Mouse (Mus musculus) thymus, postnatal 0 days (tissue): Measurements from ENCODE around the gene Hook2. TPM values are rescaled to one million over a fixed set of nuclear protein-coding genes. Genes with fewer than 3 reads are reported as not detected.
A peak's percentile ranks its signal among the peaks of the same experiment; 100 is the strongest.

Experiments
- DNase-seq: peaks from one replicate; pipeline ENCODE4 v3.0.0-alpha.2; 2015; ENCODE audit warnings: low spot score
- polyA plus RNA-seq: library from polyadenylated mRNA; unstranded; fragments of >200 nt; fragmentation: Nextera tagmentation; extraction: Ambion mirVana; gene quantifications from 2 replicates; pipeline ENCODE4 v1.2.1, GENCODE M21; 2015

Gene Hook2
- polyA plus RNA-seq, 1 experiment from 2014 or later: 16.0 TPM

DNA sequence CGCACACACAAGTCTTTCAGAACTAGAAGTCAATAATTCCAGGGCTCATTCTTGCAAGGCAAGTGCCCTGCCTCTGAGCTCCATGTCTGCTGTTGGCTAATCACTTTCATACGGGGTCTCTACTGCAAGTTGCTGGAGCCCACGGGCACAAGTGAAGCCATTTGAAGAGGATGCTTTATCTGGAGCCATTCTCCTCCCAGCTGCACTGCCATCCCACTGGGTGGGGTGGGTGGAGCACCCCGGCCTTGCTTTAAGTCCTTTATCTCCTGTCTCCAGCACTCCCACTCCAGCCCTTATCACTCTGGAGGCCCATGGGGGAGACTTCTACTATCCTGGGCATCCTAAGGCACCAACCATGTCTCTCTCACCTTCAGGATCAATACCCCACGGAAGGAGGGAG is 19.5 kb upstream of the Hook2 start:
- no peak for DNase-seq

GRCm38 (mm10) chr8:84973079-84973478 is 17.3 kb upstream of the Hook2 start:
- no peak for DNase-seq

DNA sequence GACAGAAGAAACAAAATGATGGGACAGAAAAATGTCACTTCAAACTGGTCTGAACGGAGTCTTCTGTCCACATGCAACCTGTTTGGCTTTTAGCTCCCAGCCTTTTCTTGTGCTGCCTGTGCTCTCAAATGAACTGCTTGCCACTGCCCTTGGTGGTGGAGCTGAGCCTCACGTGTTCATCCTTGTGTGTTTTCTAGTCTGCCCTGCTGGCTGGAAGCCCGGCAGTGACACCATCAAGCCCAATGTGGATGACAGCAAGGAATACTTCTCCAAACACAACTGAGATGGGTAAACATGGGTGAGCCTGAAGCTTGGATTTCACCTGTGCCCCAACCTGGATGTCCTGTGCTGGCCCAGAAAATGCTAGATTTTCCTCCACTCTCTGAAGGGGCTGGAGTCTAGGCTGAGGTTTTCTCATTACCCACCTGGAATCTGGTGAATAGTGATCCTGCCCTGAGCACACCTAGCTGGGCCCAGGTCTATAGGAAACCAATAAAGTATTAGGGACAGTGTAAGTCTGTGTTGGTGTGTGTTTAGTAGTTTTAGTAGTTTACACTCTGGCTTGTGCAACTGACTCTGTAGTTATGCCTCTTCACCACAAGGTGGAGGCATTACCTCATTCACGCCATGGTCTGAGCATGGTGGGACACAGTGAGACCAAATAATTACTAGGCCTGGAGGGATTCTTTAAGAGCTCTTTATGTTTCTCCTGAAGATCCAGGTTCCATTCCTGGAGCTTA is 16.4 kb upstream of the Hook2 start:
- DNase-seq: peak; percentile 70

- DNase-seq: no peak
Measured at GRCm38 (mm10) chr8:84974543-84975142, 15.8 kb upstream of the Hook2 start.

DNA sequence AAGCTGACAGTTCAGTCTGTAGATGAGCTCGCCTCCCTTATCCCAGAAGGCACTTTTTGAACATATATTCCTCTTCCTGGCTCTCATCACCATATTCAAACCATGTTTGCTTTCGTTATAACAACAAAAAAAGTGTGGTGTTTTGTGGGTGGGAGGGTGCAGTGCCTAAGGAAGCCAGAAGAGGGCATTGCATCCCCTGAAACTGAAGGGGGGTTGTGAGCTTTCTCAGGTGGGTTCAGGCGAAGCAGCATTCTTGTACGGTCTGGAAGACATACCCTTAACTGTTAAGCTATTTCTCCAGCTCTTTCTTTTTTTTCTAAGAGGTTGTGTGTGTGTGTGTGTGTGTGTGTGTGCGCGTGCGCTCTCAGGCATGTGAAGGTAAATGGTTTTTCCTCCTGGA is 15.0 kb upstream of the Hook2 start:
- DNase-seq: peak; percentile 84

GRCm38 (mm10) chr8:84976031-84976762 is 14.2 kb upstream of the Hook2 start:
- peak; percentile 91 for DNase-seq

DNA sequence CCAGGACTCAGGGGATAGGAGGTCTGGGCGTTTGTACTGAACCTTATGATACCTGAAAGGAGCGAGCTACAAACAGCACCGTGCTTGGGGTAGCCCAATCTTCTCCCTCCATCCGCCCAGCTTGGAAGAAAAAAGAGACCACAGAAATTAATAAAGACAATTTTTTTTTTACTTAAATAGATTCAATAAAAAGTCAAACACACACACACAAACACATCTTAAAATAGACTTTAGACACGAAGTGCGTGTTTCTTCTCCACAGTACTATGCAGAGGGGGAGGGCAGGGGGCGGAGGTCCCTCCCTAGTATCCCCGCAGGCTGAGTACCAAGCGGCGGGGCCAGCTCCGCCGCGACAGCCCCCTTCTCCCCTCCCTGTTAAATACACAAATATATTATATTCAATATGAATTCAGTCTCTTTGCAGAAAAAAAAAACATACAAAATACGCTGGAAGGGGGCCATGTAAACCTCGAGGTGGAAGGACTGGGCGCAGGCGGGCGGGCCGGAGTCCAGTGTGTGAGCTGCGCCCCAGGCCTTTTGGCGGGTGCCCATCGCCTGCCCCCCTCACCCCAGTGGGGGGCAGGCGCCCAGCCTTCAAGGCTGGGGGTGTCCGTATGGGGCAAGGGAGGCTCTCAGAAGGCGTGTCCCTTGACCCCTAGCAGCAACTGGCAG is 13.5 kb upstream of the Hook2 start:
- no peak for DNase-seq

GRCm38 (mm10) chr8:84977435-84978247 is 12.8 kb upstream of the Hook2 start:
- DNase-seq: peak; percentile 84

- DNase-seq: peak; percentile 97
Measured at GRCm38 (mm10) chr8:84978248-84978940, 12.0 kb upstream of the Hook2 start, which contains the start of gene Junb. Gene Junb, minus strand, starts transcription at chr8:84978718.

- peak; percentile 85 for DNase-seq
Measured at GRCm38 (mm10) chr8:84979599-84980421, 10.6 kb upstream of the Hook2 start.

DNA sequence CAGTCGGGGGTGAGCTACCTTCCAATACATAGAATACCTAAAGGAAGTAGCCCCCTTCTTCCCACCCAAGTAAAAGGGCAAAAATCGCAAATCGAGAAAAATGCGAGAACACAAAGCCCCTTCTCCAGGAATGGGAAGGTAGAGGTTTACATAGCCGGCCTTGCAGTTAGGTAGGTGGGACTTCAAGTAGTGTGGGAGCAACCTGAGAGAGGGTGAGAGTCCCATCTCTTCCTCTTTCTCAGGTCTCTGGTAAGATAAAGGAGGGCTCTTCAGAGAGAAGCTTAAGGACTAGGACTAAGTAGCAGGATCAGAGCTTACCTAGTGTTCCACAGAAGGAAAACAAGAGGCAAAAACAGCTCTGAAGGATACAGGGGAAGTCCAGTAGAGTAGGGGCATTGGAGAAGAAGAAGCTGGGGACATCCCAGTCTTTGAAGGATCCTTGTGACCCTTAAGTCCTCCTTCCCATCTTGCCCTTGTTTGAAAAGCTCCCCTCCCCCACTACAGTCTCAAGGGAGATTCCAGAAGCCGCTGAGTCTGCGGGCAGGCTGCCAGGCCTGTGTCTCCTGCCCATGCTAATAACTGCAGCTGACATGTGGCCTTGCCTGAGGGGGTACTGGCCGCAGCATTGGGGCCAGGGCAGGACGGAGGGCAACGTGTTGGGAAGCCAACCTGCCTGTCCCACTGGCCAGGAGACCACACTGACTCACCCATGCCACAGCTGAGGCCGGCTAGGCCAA is 9.6 kb upstream of the Hook2 start:
- no peak for DNase-seq

DNA sequence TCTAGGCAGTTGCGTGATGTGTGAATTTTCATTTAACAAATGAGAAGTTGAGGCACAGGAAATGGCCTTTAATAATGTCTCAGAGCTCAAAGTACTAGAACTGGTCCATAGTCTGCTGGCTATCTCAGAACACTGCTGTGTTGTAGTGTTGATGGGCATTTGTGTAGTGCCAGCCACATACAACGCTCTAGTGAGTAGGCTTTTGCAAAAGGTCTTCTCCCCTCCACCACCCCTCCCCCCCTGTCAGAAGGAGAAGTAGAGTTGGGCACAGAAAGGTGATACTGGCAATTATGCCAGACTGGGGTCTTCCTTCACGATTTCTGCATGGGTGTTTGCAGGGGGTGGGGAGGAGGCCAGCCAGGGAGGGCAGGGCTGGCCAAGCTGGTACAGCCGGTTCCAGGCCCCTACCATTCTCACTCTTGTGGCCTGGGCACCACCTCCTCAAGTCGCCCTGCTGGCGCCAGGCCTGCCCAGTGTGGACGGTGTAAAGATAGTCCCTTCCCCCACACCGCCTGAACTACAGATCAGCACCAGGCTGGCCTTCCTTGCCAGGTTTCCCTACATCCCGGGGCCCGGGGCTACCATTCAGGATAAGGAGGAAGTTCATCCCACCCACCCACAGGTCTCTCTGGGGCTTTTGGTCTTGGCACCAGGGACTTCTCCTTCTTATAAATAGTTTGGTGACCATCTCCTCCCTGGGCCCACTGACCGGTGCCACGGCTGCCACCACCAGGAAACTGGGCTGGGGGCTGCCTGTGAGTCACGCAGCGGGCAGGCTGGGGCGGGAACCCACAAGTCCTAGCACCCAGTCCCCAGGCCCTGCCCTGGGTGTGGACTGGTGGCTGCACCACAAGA is 8.5 kb upstream of the Hook2 start:
- no peak for DNase-seq

GRCm38 (mm10) chr8:84982499-84983011 is 7.8 kb upstream of the Hook2 start:
- no peak for DNase-seq

GRCm38 (mm10) chr8:84984294-84985048 is 5.9 kb upstream of the Hook2 start:
- no peak for DNase-seq

DNA sequence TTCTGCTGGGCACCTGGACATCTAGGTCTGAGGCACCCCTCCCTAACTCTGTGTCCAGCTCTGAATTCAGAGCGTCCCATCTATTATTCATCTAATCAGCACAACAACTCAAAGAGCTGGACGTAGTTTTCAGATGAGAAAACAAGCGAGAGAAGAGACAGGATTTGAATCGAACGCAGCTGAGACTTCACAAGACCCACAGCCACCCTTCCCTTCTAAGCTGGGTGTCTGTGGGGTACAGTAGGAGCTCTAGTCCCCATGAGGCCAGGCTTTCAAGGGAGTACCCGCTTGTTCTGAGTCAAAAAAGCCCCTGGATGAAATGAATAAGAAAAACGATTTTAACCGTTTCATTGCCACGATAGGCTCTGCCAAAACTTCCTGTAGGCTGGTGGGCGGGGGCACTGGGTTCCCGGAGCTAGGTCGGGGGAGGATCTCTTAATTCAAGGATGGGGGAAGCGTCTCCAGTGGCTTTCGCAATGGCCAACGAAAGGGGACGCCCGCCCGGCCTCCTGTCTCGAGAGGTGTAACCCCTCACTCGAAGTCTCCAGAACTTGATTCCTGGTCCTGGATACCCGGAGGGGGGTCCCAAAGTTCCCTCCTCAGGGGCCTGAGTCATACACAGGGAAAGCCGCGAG is 5.2 kb upstream of the Hook2 start:
- DNase-seq: peak; percentile 34

DNA sequence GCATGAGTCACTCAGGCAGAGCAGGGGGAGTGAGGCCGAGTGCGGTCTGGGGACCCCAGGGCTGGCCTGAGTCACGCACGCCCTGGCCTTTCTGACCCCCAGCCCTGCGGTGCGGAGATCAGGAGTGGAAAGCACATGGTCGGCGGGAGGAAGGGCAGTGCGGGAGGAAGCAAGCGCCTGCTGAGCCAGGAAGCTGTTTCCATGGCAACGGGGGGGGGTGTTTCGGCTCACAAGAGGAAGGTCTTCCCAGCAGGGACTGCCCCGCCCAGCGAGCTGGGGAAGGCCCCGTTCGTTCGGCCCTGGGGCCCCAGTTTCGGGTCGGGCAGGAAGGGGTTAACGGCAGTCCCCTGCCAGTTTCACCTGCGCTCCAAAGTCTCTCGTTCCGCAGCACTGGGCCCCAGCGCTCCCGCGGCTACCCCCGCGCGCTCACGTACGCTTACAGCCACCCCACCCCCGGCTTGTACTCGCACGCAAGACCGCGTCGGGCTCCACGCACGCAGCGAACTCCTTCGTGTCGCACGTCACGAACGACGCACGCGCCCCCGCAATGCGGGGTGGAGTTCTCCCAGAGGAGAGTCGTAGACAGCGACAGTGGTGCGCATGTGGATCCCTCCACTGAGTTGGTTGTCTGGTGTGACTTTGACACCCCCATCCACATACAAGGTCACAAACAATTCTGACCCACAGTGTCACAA is 4.6 kb upstream of the Hook2 start:
- peak; percentile 90 for DNase-seq
